Mouse (Mus musculus): ENCODE data around the gene Mast1. TPM values are rescaled to one million over a fixed set of nuclear protein-coding genes. Genes with fewer than 3 reads are reported as not detected.
A peak's percentile ranks its signal among the peaks of the same experiment; 100 is the strongest.

The Mast1 gene
- polyA plus RNA-seq, 1 experiment from 2014 or later = 0.09 TPM

GRCm38 (mm10) chr8:84967532-84968304 lies 30.6 kb upstream of the Mast1 start:
- Histone ChIP-seq H3K36me3 (peaks cover 40% of the 10 kb centered on the region), H3K4me3 (0 out of 2 replicates have a peak overlapping the region, but pooled peaks have one; percentile 4), H3K4me1 (peaks cover 47% of the 10 kb centered on the region), H3K27me3 (ENCODE audit: low read depth, poor library complexity, severe bottlenecking) (no peaks in the 10 kb centered on the region), H3K27ac (no peak overlapping the region), H3K9me3 (replicated peaks) (no peaks in the 10 kb centered on the region)
- WGBS = 91% methylated on average over 13 of the region's 13 CpGs
- DNase-seq (ENCODE audit: low spot score) = no peak

GRCm38 (mm10) chr8:84966603-84967002 lies 29.4 kb upstream of the Mast1 start:
- H3K36me3 ChIP-seq = peaks cover 39% of the 10 kb centered on the region
- H3K27me3 ChIP-seq (ENCODE audit: low read depth, poor library complexity, severe bottlenecking) = no peaks in the 10 kb centered on the region
- H3K9me3 ChIP-seq (replicated peaks) = no peaks in the 10 kb centered on the region
- H3K4me1 ChIP-seq = peaks cover 47% of the 10 kb centered on the region
- WGBS = 51% methylated on average over 3 of the region's 3 CpGs
- peak; percentile 30 for DNase-seq (ENCODE audit: low spot score)
- H3K27ac ChIP-seq = peak overlapping the region; percentile 2; the same call in 1 of the 2 replicates
- H3K4me3 ChIP-seq = peak overlapping the region; percentile 68

GRCm38 (mm10) chr8:84965731-84966291 lies 28.7 kb upstream of the Mast1 start:
- no peaks in the 10 kb centered on the region for H3K27me3 ChIP-seq (ENCODE audit: low read depth, poor library complexity, severe bottlenecking)
- peak overlapping the region; percentile 68 for H3K4me3 ChIP-seq
- peak overlapping the region; percentile 78 for H3K27ac ChIP-seq
- H3K4me1 ChIP-seq = peaks cover 40% of the 10 kb centered on the region
- peak; percentile 94 for DNase-seq (ENCODE audit: low spot score)
- no peaks in the 10 kb centered on the region for H3K9me3 ChIP-seq (replicated peaks)
- WGBS = under 1% methylated on average over 41 of the region's 41 CpGs
- H3K36me3 ChIP-seq = peaks cover 39% of the 10 kb centered on the region

GRCm38 (mm10) chr8:84963952-84964351 lies 26.8 kb upstream of the Mast1 start:
- Histone ChIP-seq H3K36me3 (peaks cover 49% of the 10 kb centered on the region), H3K27me3 (ENCODE audit: low read depth, poor library complexity, severe bottlenecking) (no peaks in the 10 kb centered on the region), H3K27ac (no peak overlapping the region), H3K4me1 (peaks cover 32% of the 10 kb centered on the region), H3K9me3 (replicated peaks) (no peaks in the 10 kb centered on the region), H3K4me3 (no peak overlapping the region)
- DNase-seq (ENCODE audit: low spot score) = no peak
- 88% methylated on average over 4 of the region's 4 CpGs for WGBS

- no peaks in the 10 kb centered on the region for H3K9me3 ChIP-seq (replicated peaks)
- H3K27me3 ChIP-seq (ENCODE audit: low read depth, poor library complexity, severe bottlenecking) = no peaks in the 10 kb centered on the region
- WGBS = 95% methylated on average over 7 of the region's 7 CpGs
- H3K4me1 ChIP-seq = peaks cover under 1% of the 10 kb centered on the region; the same call in 1 of the 2 replicates
- H3K4me3 ChIP-seq = no peak overlapping the region
- DNase-seq (ENCODE audit: low spot score) = no peak
- H3K36me3 ChIP-seq = peaks cover 83% of the 10 kb centered on the region
- H3K27ac ChIP-seq = no peak overlapping the region
Observed at GRCm38 (mm10) chr8:84959811-84960210, 22.7 kb upstream of the Mast1 start.

GRCm38 (mm10) chr8:84956768-84957167 lies 19.6 kb upstream of the Mast1 start:
- WGBS = 44% methylated on average over 2 of the region's 2 CpGs
- peaks cover 59% of the 10 kb centered on the region for H3K36me3 ChIP-seq

GRCm38 (mm10) chr8:84952612-84953255 lies 15.6 kb upstream of the Mast1 start:
- Histone ChIP-seq H3K4me1 (peaks cover 5% of the 10 kb centered on the region; the same call in 1 of the 2 replicates), H3K27ac (no peak overlapping the region), H3K36me3 (peaks cover 21% of the 10 kb centered on the region), H3K4me3 (peak overlapping the region; percentile 9; the same call in 1 of the 2 replicates), H3K9me3 (replicated peaks) (no peaks in the 10 kb centered on the region), H3K27me3 (ENCODE audit: low read depth, poor library complexity, severe bottlenecking) (peaks cover 61% of the 10 kb centered on the region)
- 9% methylated on average over 18 of the region's 18 CpGs for WGBS
- DNase-seq (ENCODE audit: low spot score) = no peak

More at GRCm38 (mm10) chr8:84956768-84957167, 19.6 kb upstream of the Mast1 start:
- DNase-seq (ENCODE audit: low spot score) = peak; percentile 83
- no peaks in the 10 kb centered on the region for H3K9me3 ChIP-seq (replicated peaks)
- H3K4me3 ChIP-seq = no peak overlapping the region
- H3K27ac ChIP-seq = no peak overlapping the region
- H3K27me3 ChIP-seq (ENCODE audit: low read depth, poor library complexity, severe bottlenecking) = peaks cover 20% of the 10 kb centered on the region
- H3K4me1 ChIP-seq = peaks cover 5% of the 10 kb centered on the region; the same call in 1 of the 2 replicates

- H3K27me3 ChIP-seq (ENCODE audit: low read depth, poor library complexity, severe bottlenecking) = peaks cover 91% of the 10 kb centered on the region
- 18% methylated on average over 12 of the region's 12 CpGs for WGBS
- no peak overlapping the region for H3K4me3 ChIP-seq
- H3K27ac ChIP-seq = no peak overlapping the region
- H3K9me3 ChIP-seq (replicated peaks) = no peaks in the 10 kb centered on the region
- no peak for DNase-seq (ENCODE audit: low spot score)
- H3K4me1 ChIP-seq = peaks cover 17% of the 10 kb centered on the region
- no peaks in the 10 kb centered on the region for H3K36me3 ChIP-seq
Observed at GRCm38 (mm10) chr8:84949753-84950152, 12.6 kb upstream of the Mast1 start.

GRCm38 (mm10) chr8:84947241-84947545 lies 10.0 kb upstream of the Mast1 start:
- Histone ChIP-seq H3K27ac (no peak overlapping the region), H3K4me1 (peaks cover 18% of the 10 kb centered on the region), H3K36me3 (no peaks in the 10 kb centered on the region), H3K4me3 (no peak overlapping the region), H3K27me3 (ENCODE audit: low read depth, poor library complexity, severe bottlenecking) (peaks cover 97% of the 10 kb centered on the region), H3K9me3 (replicated peaks) (no peaks in the 10 kb centered on the region)
- peak; percentile 75 for DNase-seq (ENCODE audit: low spot score)
- WGBS = 15% methylated on average over 9 of the region's 9 CpGs

GRCm38 (mm10) chr8:84946528-84947240 lies 9.5 kb upstream of the Mast1 start, which contains the start of gene Rtbdn:
TSS of gene Rtbdn (plus strand) at chr8:84946991.
- H3K9me3 ChIP-seq (replicated peaks) = no peaks in the 10 kb centered on the region
- H3K4me3 ChIP-seq = peak within 1 kb of the TSS; percentile 59
- peaks cover 18% of the 10 kb centered on the region for H3K4me1 ChIP-seq
- H3K27me3 ChIP-seq (ENCODE audit: low read depth, poor library complexity, severe bottlenecking) = peaks cover 97% of the 10 kb centered on the region
- no peak for DNase-seq (ENCODE audit: low spot score)
- H3K27ac ChIP-seq = no peak within 1 kb of the TSS
- no peaks in the 10 kb centered on the region for H3K36me3 ChIP-seq
- WGBS = 10% methylated on average over 17 of the region's 17 CpGs

GRCm38 (mm10) chr8:84945633-84946527 lies 8.7 kb upstream of the Mast1 start:
- Histone ChIP-seq H3K9me3 (replicated peaks) (no peaks in the 10 kb centered on the region), H3K27me3 (ENCODE audit: low read depth, poor library complexity, severe bottlenecking) (peaks cover 97% of the 10 kb centered on the region), H3K4me1 (peaks cover 18% of the 10 kb centered on the region), H3K36me3 (no peaks in the 10 kb centered on the region), H3K4me3 (peak overlapping the region; percentile 59), H3K27ac (no peak overlapping the region)
- peak; percentile 69 for DNase-seq (ENCODE audit: low spot score)
- 1% methylated on average over 41 of the region's 67 CpGs for whole genome bisulfite sequencing

- no peak for DNase-seq (ENCODE audit: low spot score)
- peak overlapping the region; percentile 59 for H3K4me3 ChIP-seq
- H3K4me1 ChIP-seq = peaks cover 18% of the 10 kb centered on the region
- peaks cover 97% of the 10 kb centered on the region for H3K27me3 ChIP-seq (ENCODE audit: low read depth, poor library complexity, severe bottlenecking)
- no peaks in the 10 kb centered on the region for H3K36me3 ChIP-seq
- no peaks in the 10 kb centered on the region for H3K9me3 ChIP-seq (replicated peaks)
- 10% methylated on average over 11 of the region's 11 CpGs for WGBS
- no peak overlapping the region for H3K27ac ChIP-seq
Observed at GRCm38 (mm10) chr8:84945235-84945632, 8.1 kb upstream of the Mast1 start.
